Mouse (Mus musculus) kidney, adult 2 months (tissue): ENCODE measurements around the gene Lrrk1. TPM values are rescaled to one million over a fixed set of nuclear protein-coding genes. Genes with fewer than 3 reads are reported as not detected.
A peak's percentile ranks its signal among the peaks of the same experiment; 100 is the strongest.

Experiments used
- DNase-seq: peaks from one replicate; pipeline ENCODE4 v3.0.0; 2021
- H3K27ac ChIP-seq: fragments of 200-500 bp; 2 replicates; pipeline ENCODE4 v1.5.1; 2012; ENCODE audit warnings: low read depth, low read length, control low read depth, inconsistent platforms; ENCODE audit not compliant: insufficient read depth
- H3K27me3 ChIP-seq: fragments of 200-500 bp; replicated peaks from 2 replicates; pipeline ENCODE4 v1.6.1; 2012; ENCODE audit warnings: mild to moderate bottlenecking, moderate library complexity, low read length, inconsistent platforms; ENCODE audit not compliant: control insufficient read depth, insufficient read depth
- H3K36me3 ChIP-seq: fragments of 200-500 bp; 2 replicates; pipeline ENCODE4 v1.6.1; 2012; ENCODE audit warnings: mild to moderate bottlenecking, moderate library complexity, low read length, inconsistent platforms; ENCODE audit not compliant: control insufficient read depth, insufficient read depth
- H3K4me1 ChIP-seq: fragments of 200-500 bp; 2 replicates; pipeline ENCODE4 v1.6.1; 2011; ENCODE audit warnings: low read length; ENCODE audit not compliant: control insufficient read depth, insufficient read depth
- H3K4me3 ChIP-seq: fragments of 200-500 bp; 2 replicates; pipeline ENCODE4 v1.5.1; 2011; ENCODE audit warnings: mild to moderate bottlenecking, low read depth, low read length, control low read depth; ENCODE audit not compliant: insufficient read depth
- CTCF ChIP-seq: fragments of 200-500 bp; conservative IDR thresholded peaks from 2 replicates; pipeline ENCODE4 v1.5.1; 2011; ENCODE audit warnings: low read depth, mild to moderate bottlenecking, control low read depth, low read length, moderate library complexity, mixed read lengths; ENCODE audit not compliant: insufficient read depth, insufficient read length
- POLR2A ChIP-seq: fragments of 200-500 bp; IDR thresholded peaks from one replicate; pipeline ENCODE4 v1.6.1; 2011; ENCODE audit warnings: low read depth, low read length, control low read depth
- WGBS: fragments of 180-500 bp; shearing (Covaris S2); methylation state at CpG from one replicate; pipeline ENCODE4 v1.1.7; 2018; 5-methylcytosine and 5-hydroxymethylcytosine counted together
- polyA plus RNA-seq: library from polyadenylated mRNA; depleted of rRNA; stranded (reverse); fragments of >200 nt; gene quantifications from 2 replicates; pipeline ENCODE4 v1.2.3, GENCODE M21; 2012

The Lrrk1 gene
- polyA plus RNA-seq, 1 experiment, result 17.3 TPM

- DNase-seq, result peak; percentile 44
- H3K4me3 ChIP-seq, result no peak overlapping the region
- 68% methylated on average over 5 of the region's 5 CpGs for WGBS
- TF ChIP-seq POLR2A (no peak), CTCF (no peak)
- H3K4me1 ChIP-seq, result peaks cover 11% of the 10 kb centered on the region
- H3K27me3 ChIP-seq, result no peaks in the 10 kb centered on the region
- H3K36me3 ChIP-seq, result no peaks in the 10 kb centered on the region
- H3K27ac ChIP-seq, result peak overlapping the region; percentile 84
These were observed 18.8 kb downstream of the Lrrk1 start for GRCm38 (mm10) chr7:66369071-66369933.

- Histone ChIP-seq H3K27me3 (no peaks in the 10 kb centered on the region), H3K4me1 (peaks cover 8% of the 10 kb centered on the region), H3K27ac (peak within 1 kb of the TSS; percentile 52; the same call in 1 of the 2 replicates), H3K4me3 (no peak within 1 kb of the TSS), H3K36me3 (no peaks in the 10 kb centered on the region)
- TF ChIP-seq CTCF, result no peak
- TF ChIP-seq POLR2A, result no peak
- DNase-seq, result peak; percentile 71
- 33% methylated on average over 2 of the region's 2 CpGs for WGBS
These were observed 22.2 kb downstream of the Lrrk1 start, which contains the start of gene Gm10974 for GRCm38 (mm10) chr7:66365904-66366303. Gm10974 (plus strand) TSS chr7:66365905.

DNA sequence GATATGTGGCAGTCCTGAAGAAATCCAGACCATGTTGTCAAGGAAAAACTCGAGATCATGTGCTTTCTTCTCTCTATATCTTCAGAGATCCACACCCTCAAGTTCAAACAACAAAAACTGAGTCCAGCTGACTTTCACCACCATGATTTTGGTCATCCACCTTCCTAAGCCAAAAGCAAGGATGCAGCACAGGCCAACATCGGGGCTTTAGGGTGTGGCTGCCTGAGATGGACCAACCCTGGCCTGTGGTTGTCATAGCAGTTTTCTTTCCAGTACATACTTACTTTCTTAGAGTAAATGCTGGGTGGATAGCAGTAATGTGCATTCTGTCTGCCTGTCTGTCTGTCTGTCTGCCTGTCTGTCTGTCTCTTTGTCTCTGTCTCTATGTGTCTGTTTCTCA lies 22.7 kb downstream of the Lrrk1 start:
- Histone ChIP-seq H3K27ac (peak overlapping the region; percentile 52; the same call in 1 of the 2 replicates), H3K4me3 (no peak overlapping the region), H3K27me3 (no peaks in the 10 kb centered on the region), H3K4me1 (peaks cover 8% of the 10 kb centered on the region), H3K36me3 (no peaks in the 10 kb centered on the region)
- no peak for TF ChIP-seq CTCF
- no peak for TF ChIP-seq POLR2A
- WGBS, result 62% methylated on average over 2 of the region's 2 CpGs
- DNase-seq, result no peak

- Histone ChIP-seq H3K27ac (no peak overlapping the region), H3K4me1 (peaks cover 6% of the 10 kb centered on the region), H3K4me3 (no peak overlapping the region), H3K27me3 (no peaks in the 10 kb centered on the region), H3K36me3 (no peaks in the 10 kb centered on the region)
- 97% methylated on average over 11 of the region's 11 CpGs for WGBS
- TF ChIP-seq CTCF, result no peak
- no peak for TF ChIP-seq POLR2A
- no peak for DNase-seq
These were observed 23.7 kb downstream of the Lrrk1 start for GRCm38 (mm10) chr7:66364491-66364890.

GRCm38 (mm10) chr7:66359044-66359443 lies 29.1 kb downstream of the Lrrk1 start:
- no peak overlapping the region for H3K4me3 ChIP-seq
- TF ChIP-seq POLR2A (no peak), CTCF (no peak)
- no peak for DNase-seq
- H3K36me3 ChIP-seq, result no peaks in the 10 kb centered on the region
- H3K27ac ChIP-seq, result no peak overlapping the region
- H3K4me1 ChIP-seq, result no peaks in the 10 kb centered on the region
- WGBS, result 83% methylated on average over 4 of the region's 4 CpGs
- H3K27me3 ChIP-seq, result no peaks in the 10 kb centered on the region

GRCm38 (mm10) chr7:66358461-66358860 lies 29.7 kb downstream of the Lrrk1 start:
- DNase-seq, result no peak
- H3K4me3 ChIP-seq, result no peak overlapping the region
- WGBS, result 90% methylated on average over 3 of the region's 3 CpGs

DNA sequence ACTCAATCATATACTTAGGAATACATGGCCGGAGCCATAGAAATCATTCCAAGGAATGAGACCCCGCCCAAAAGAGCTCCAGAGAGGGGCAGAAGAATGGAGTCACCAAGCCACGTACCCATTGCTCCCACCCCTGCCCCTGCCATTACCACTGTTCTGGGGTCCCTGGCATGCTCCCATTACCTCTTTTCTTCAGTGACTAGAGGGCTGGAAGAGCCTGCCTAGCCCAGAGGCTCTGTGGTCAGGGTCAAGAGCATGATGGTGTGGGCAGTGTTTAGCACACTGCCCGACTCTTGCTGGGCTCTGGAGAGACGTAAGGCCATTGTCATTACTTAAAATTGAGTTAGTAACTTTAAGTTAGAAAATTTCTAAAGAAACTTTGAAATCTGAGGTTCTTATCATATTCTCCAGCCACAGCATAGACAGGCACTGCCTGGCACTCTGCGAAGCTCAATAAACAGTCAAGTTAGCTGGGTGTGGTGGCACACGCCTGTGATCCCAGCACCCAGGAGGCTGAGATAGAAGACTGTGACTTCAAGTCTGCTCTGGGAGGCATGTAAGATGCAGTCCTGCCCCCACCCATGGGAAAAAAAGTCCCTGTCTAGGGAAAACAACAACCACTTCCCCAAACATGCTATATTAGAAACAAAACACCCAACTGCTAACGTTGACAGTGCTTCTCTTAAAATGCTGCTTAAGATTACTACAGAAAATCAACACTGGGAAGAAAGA lies 32.2 kb downstream of the Lrrk1 start:
- Histone ChIP-seq H3K27me3 (no peaks in the 10 kb centered on the region), H3K4me1 (no peaks in the 10 kb centered on the region), H3K27ac (no peak overlapping the region), H3K36me3 (no peaks in the 10 kb centered on the region), H3K4me3 (no peak overlapping the region)
- 90% methylated on average over 8 of the region's 8 CpGs for WGBS
- TF ChIP-seq CTCF (no peak), POLR2A (no peak)
- DNase-seq, result no peak

More at GRCm38 (mm10) chr7:66358461-66358860, 29.7 kb downstream of the Lrrk1 start:
- H3K27me3 ChIP-seq, result no peaks in the 10 kb centered on the region
- H3K27ac ChIP-seq, result no peak overlapping the region
- no peaks in the 10 kb centered on the region for H3K36me3 ChIP-seq
- TF ChIP-seq POLR2A, result no peak
- TF ChIP-seq CTCF, result no peak
- H3K4me1 ChIP-seq, result no peaks in the 10 kb centered on the region
